Mouse (Mus musculus): Measurements from ENCODE around the gene Trim17. TPM values are rescaled to one million over a fixed set of nuclear protein-coding genes. Genes with fewer than 3 reads are reported as not detected.

The Trim17 gene
- total RNA-seq, 2 experiments from 2014 or later, result 5.3 to 6.5 TPM

- TF ChIP-seq CTCF (conservative IDR thresholded peaks at IDR 0.05), result no peak
- no peak overlapping the region for H3K4me3 ChIP-seq
- no peak for DNase-seq (ENCODE audit: low spot score in 2 of 2)
- H3K27ac ChIP-seq, result no peak overlapping the region
Observed at GRCm38 (mm10) chr11:58991911-58992310, 37.4 kb downstream of the Trim17 start.

- no peak for TF ChIP-seq CTCF (conservative IDR thresholded peaks at IDR 0.05)
- H3K27ac ChIP-seq, result no peak overlapping the region
- H3K4me3 ChIP-seq, result no peak overlapping the region
- no peak for DNase-seq (ENCODE audit: low spot score in 2 of 2)
Observed at GRCm38 (mm10) chr11:58993091-58993670, 38.7 kb downstream of the Trim17 start.

DNA sequence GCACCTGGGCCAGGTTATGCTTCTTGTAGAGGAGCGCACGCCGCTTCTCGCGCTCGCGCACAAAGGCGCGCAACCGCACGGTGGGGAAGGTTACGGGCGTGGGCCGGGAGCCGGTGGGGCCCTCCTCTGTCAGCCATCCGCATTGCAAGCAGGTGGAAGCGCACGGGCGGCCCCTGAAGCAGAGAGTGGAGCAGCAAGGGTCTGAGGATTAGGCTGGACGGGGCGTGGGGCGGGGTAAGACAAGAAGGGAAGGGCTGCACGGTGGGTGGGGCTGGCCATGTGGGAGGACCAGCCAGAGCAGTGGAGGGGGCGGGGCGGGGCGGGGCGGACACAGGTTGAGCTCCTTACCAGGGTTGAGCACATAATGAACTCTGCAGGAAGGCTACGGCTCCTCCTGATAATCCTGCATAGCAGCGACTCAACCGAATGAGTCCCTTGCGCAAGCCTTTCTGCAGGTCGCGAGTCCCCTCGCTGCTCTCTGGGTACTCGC, 39.9 kb downstream of the Trim17 start:
- peak; percentile 41 to 43 for DNase-seq (ENCODE audit: low spot score in 2 of 2)
- H3K4me3 ChIP-seq, result peak overlapping the region; percentile 54
- peak overlapping the region; percentile 77 for H3K27ac ChIP-seq
- peak; percentile 50 for TF ChIP-seq CTCF (conservative IDR thresholded peaks at IDR 0.05)

- TF ChIP-seq CTCF (conservative IDR thresholded peaks at IDR 0.05), result no peak
- no peak for DNase-seq (ENCODE audit: low spot score in 2 of 2)
- peak overlapping the region; percentile 77; the same call in 1 of the 2 replicates for H3K27ac ChIP-seq
- no peak overlapping the region for H3K4me3 ChIP-seq
Observed at GRCm38 (mm10) chr11:58995061-58995806, 40.7 kb downstream of the Trim17 start.

DNA sequence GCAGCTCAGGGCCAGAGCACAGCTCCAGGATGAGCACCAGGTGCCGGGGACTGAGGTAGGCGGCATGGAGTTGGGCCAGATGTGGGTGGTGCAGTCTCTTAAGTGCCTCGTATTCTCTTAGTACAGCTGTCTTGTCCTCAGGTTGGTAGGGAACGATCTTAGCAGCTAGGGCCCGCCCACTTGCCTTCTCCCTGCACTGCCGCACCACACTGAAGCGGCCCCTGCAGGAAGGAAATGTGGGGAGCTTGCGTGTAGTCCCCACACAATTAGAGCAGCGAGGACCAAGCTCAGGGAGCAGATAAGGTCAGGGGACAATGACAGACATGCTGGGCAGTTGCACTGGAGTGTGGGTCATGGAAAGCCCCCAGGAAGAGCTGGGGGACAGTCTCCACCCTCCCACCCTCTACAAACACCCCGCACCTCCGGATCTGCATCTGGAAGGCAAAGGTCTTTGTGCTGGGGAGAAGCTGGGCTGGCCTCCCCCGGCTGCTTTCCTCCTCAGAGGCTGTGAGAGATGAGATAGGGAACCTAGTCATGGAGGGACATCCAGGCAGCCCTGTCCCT, 41.4 kb downstream of the Trim17 start:
- peak; percentile 47 for TF ChIP-seq CTCF (conservative IDR thresholded peaks at IDR 0.05)
- DNase-seq (ENCODE audit: low spot score in 2 of 2), result no peak
- Histone ChIP-seq H3K27ac (no peak overlapping the region), H3K4me3 (no peak overlapping the region)

GRCm38 (mm10) chr11:58997541-58997940, 43.1 kb downstream of the Trim17 start:
- TF ChIP-seq CTCF (conservative IDR thresholded peaks at IDR 0.05), result no peak
- no peak overlapping the region for H3K4me3 ChIP-seq
- H3K27ac ChIP-seq, result no peak overlapping the region
- no peak for DNase-seq (ENCODE audit: low spot score in 2 of 2)

DNA sequence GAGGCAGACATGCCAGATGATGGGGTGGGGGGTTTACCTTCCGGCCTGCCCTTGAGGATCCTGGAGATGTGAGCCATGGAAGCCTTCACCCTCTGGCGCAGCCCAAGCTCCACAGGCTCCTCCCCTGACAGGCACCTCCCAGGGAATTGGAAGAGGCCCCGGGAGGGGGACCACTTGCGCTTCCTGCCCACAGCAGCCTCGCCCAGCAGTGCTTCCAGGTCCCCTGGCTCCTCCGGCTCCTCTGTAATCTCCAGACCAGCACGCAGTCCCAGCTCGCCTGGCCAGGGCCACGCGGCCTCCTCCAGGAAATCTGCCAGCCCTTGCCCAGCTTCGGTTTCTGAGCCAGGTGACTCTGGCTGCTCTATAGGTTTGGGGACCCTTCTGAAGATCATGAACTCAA, 44.7 kb downstream of the Trim17 start:
- Histone ChIP-seq H3K4me3 (no peak overlapping the region), H3K27ac (no peak overlapping the region)
- DNase-seq (ENCODE audit: low spot score in 2 of 2), result no peak
- TF ChIP-seq CTCF (conservative IDR thresholded peaks at IDR 0.05), result no peak

- DNase-seq (ENCODE audit: low spot score in 2 of 2), result no peak
- no peak for TF ChIP-seq CTCF (conservative IDR thresholded peaks at IDR 0.05)
Observed at GRCm38 (mm10) chr11:58999830-59000229, 45.3 kb downstream of the Trim17 start.

DNA sequence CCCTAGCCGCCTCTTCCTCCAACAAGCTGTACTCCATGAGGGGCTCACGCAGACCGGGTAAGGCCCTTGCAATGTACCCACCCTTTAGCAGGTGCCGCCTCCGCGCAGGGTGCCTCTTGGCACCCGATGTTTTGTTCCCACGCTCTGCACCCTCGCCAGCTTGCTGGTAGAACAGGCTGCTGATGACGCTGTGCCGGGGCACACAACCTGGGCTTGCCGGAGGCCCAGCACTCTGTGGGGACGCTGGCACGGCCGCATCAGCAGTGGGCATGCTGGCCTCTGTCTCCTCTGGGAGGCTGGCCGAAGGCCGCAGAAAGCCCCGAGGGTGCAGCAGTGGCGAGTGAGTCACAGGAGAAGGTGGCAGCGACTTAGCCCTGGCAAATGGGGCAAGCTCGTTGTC, 46.1 kb downstream of the Trim17 start:
- no peak for TF ChIP-seq CTCF (conservative IDR thresholded peaks at IDR 0.05)
- Histone ChIP-seq H3K27ac (peak overlapping the region; percentile 88), H3K4me3 (no peak overlapping the region; the same call in 1 of the 2 replicates)
- DNase-seq (ENCODE audit: low spot score in 2 of 2), result peak; percentile 77 to 81

More at GRCm38 (mm10) chr11:58999830-59000229, 45.3 kb downstream of the Trim17 start:
- Histone ChIP-seq H3K27ac (peak overlapping the region; percentile 88), H3K4me3 (no peak overlapping the region)

- H3K27ac ChIP-seq, result no peak overlapping the region
- no peak for DNase-seq (ENCODE audit: low spot score in 2 of 2)
- no peak for TF ChIP-seq CTCF (conservative IDR thresholded peaks at IDR 0.05)
Observed at GRCm38 (mm10) chr11:59002327-59003079, 48.0 kb downstream of the Trim17 start.

DNA sequence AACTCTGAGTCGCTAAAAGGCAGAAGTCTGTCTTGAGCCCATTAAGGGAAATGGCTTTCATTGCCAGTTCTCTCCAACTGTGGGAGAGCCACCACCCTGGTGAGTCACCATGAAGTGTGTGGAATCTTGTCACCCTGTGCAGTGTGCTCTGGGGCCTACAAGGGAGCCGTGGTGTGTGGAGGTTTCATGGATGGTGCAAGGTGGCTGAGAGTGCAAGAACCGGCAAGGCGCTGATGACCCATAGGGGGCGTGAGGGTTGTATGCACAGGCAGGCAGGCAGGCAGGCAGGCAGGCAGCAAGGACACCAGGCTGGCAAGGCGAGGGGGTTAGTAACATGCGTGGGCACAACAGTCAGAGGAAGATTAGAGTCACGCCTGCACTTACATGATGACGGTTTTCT, 60.6 kb downstream of the Trim17 start:
- TF ChIP-seq CTCF (conservative IDR thresholded peaks at IDR 0.05), result peak; percentile 65
- Histone ChIP-seq H3K27ac (no peak overlapping the region), H3K4me3 (no peak overlapping the region)
- DNase-seq (ENCODE audit: low spot score in 2 of 2), result peak; percentile 34 to 42

More at GRCm38 (mm10) chr11:59002327-59003079, 48.0 kb downstream of the Trim17 start:
- H3K4me3 ChIP-seq, result no peak overlapping the region

Small RNA genes within 50 kb of the gene (microRNA-seq; reads per million reads assigned to microRNA genes)
- 0 reads per million in 2 experiments for gene Gm44313

Other genes starting within 250 kb of the Trim17 start
- gene Olfr318, start 230.7 kb upstream of the Trim17 start, total RNA-seq (2021), result not detected
- under 1 TPM; 0.20 to 0.25 TPM for gene Olfr317, start 215.5 kb upstream of the Trim17 start, total RNA-seq (2021)
- under 1 TPM; 0.61 to 0.77 TPM for gene Olfr316, start 202.0 kb upstream of the Trim17 start, total RNA-seq (2021)
- gene Olfr315, start 181.5 kb upstream of the Trim17 start, total RNA-seq (2021), result not detected
- not detected for gene Olfr314, start 171.7 kb upstream of the Trim17 start, total RNA-seq (2021)
- gene Fam183b, start 152.7 kb upstream of the Trim17 start, total RNA-seq (2021), result 1 to 10 TPM; 6.3 to 7.5 TPM
- not detected for gene Olfr313, start 139.7 kb upstream of the Trim17 start, total RNA-seq (2021)
- not detected for gene Olfr312, start 125.4 kb upstream of the Trim17 start, total RNA-seq (2021)
- gene Olfr311, start 115.4 kb upstream of the Trim17 start, total RNA-seq (2021), result not detected
- 10 to 100 TPM; 20.9 to 22.3 TPM for gene Gm12258, start 107.5 kb upstream of the Trim17 start, total RNA-seq (2021)
- 10 to 100 TPM; 11.2 to 12.0 TPM for gene 2810021J22Rik, start 87.5 kb upstream of the Trim17 start, total RNA-seq (2021)
- 10 to 100 TPM in 1 of 2 experiments, 1 to 10 TPM in 1; 9.9 to 10.3 TPM for gene Zfp39, start 50.5 kb upstream of the Trim17 start, total RNA-seq (2021)
- not detected for gene Btnl10, start 36.8 kb upstream of the Trim17 start, total RNA-seq (2021)
- 100 to 1,000 TPM; 462 to 508 TPM for gene Rnf187, start 15.8 kb upstream of the Trim17 start, total RNA-seq (2021)
- 100 to 1,000 TPM in 1 of 2 experiments, 10 to 100 TPM in 1; 91.3 to 103 TPM for gene Hist3h2ba, start 5.8 kb upstream of the Trim17 start, total RNA-seq (2021)
- gene Hist3h2a, start within 50 bp of the Trim17 start, total RNA-seq (2021), result 10 to 100 TPM; 66.0 to 69.3 TPM
- 10 to 100 TPM; 32.5 to 35.5 TPM for gene Trim11, start 23.4 kb downstream of the Trim17 start, total RNA-seq (2021)
- 1 to 10 TPM; 1.2 to 1.5 TPM for gene Obscn, start 181.7 kb downstream of the Trim17 start, total RNA-seq (2021)
- gene Iba57, start 209.1 kb downstream of the Trim17 start, total RNA-seq (2021), result 1 to 10 TPM; 7.8 to 8.7 TPM
- gene Gjc2, start 228.5 kb downstream of the Trim17 start, total RNA-seq (2021), result 10 to 100 TPM; 10.2 to 10.8 TPM
- gene Guk1, start 237.5 kb downstream of the Trim17 start, total RNA-seq (2021), result 100 to 1,000 TPM; 134 to 136 TPM
- gene Mrpl55, start 247.8 kb downstream of the Trim17 start, total RNA-seq (2021), result 10 to 100 TPM; 37.3 to 39.3 TPM

Measured in layer of hippocampus, adult 2 months (tissue).